Mouse (Mus musculus) olfactory bulb, adult 2 months (tissue): ENCODE measurements around the gene Atp2c1.

ENCODE experiments used
- CTCF ChIP-seq: fragments of 200-500 bp; IDR thresholded peaks from 2 replicates; pipeline ENCODE4 v1.5.1; 2012; ENCODE audit warnings: low read depth, mild to moderate bottlenecking, low read length, moderate library complexity; ENCODE audit not compliant: insufficient read depth
- POLR2A ChIP-seq: fragments of 200-500 bp; IDR thresholded peaks from 2 replicates; pipeline ENCODE4 v1.6.1; 2012; ENCODE audit warnings: mild to moderate bottlenecking, low read depth, low read length, moderate library complexity; ENCODE audit not compliant: insufficient read depth

- TF ChIP-seq CTCF (no peak), POLR2A (no peak)
Observed at GRCm38 (mm10) chr9:105557452-105557851, 30.3 kb upstream of the Atp2c1 start.
